Comparison of ENCODE assay signal across 9 mouse cellular contexts in genomic region chr1:119494024-119494711, GRCm38 (mm10). TPM values are rescaled to one million over a fixed set of nuclear protein-coding genes. Genes with fewer than 3 reads are reported as not detected.
DNase-seq lines count a peak whose midpoint lies in the region; ATAC-seq and TF ChIP-seq lines count a peak whose summit lies in the region.
"Had no signal": no experiment of that assay in that cellular context is flagged by ENCODE, and none has a peak within 500 bp of the region (broad histone marks: within the 10 kb centered on the region; RNA-seq: fewer than 3 reads in every experiment).

No protein-coding gene starts in this region.

- H3K27me3 ChIP-seq in kidney, adult 2 months (replicated peaks; ENCODE audit: control insufficient read depth, insufficient read depth, low read length) = no peaks in the 10 kb centered on the region
- no peaks in the 10 kb centered on the region for H3K27me3 ChIP-seq in midbrain, postnatal 0 days (ENCODE audit: insufficient read depth, low read length)
- no peaks in the 10 kb centered on the region for H3K27me3 ChIP-seq in midbrain, embryonic 10.5 days (ENCODE audit: low read depth, poor library complexity, severe bottlenecking)
- H3K27me3 ChIP-seq in stomach, postnatal 0 days (ENCODE audit: control insufficient read depth, insufficient read depth, low read length) = no peaks in the 10 kb centered on the region
- H3K27me3 ChIP-seq: limb, embryonic 12.5 days had no signal

- intact Hi-C loops in left cerebral cortex, postnatal 25 days (cut with DNase I) = no loop called here

- no peak overlapping the region for H3K9ac ChIP-seq in midbrain, postnatal 0 days (replicated peaks; ENCODE audit: low read length, poor library complexity, severe bottlenecking)
- no peak overlapping the region for H3K9ac ChIP-seq in stomach, postnatal 0 days (ENCODE audit: low read length)
- H3K9ac ChIP-seq: limb, embryonic 12.5 days had no signal

- TF ChIP-seq EP300 in stomach, postnatal 0 days (optimal IDR thresholded peaks at IDR 0.05) = no peak

- no peak for ATAC-seq in midbrain, postnatal 0 days (ENCODE audit: low FRiP score)
- no peak for ATAC-seq in stomach, postnatal 0 days (ENCODE audit: low FRiP score, low TSS enrichment)

- WGBS in kidney, adult 2 months = 54% methylated on average over 2 of the region's 2 CpGs
- WGBS in midbrain, postnatal 0 days = 71% methylated on average over 2 of the region's 2 CpGs
- 95% methylated on average over 2 of the region's 2 CpGs for WGBS in midbrain, embryonic 10.5 days
- WGBS in stomach, postnatal 0 days = 67% methylated on average over 2 of the region's 2 CpGs

- H3K9me3 ChIP-seq in midbrain, postnatal 0 days (ENCODE audit: low read length) = no peaks in the 10 kb centered on the region
- H3K9me3 ChIP-seq in midbrain, embryonic 10.5 days (replicated peaks) = no peaks in the 10 kb centered on the region
- H3K9me3 ChIP-seq in stomach, postnatal 0 days (ENCODE audit: control insufficient read depth, low read length) = no peaks in the 10 kb centered on the region
- H3K9me3 ChIP-seq: limb, embryonic 12.5 days had no signal

- TF ChIP-seq CTCF in kidney, adult 2 months (conservative IDR thresholded peaks at IDR 0.05; ENCODE audit: insufficient read depth, insufficient read length, low read depth, low read length) = 0 out of 2 replicates have a peak, but pooled peaks have one; percentile 28
- peak; percentile 38 for TF ChIP-seq CTCF in midbrain, postnatal 0 days (IDR thresholded peaks at IDR 0.05)
- peak; percentile 53 for TF ChIP-seq CTCF in stomach, postnatal 0 days (IDR thresholded peaks at IDR 0.05; ENCODE audit: low read depth)

- no peak for TF ChIP-seq POLR2A in kidney, adult 2 months (IDR thresholded peaks at IDR 0.05; ENCODE audit: low read depth, low read length)

- DNase-seq in kidney, adult 2 months = no peak
- DNase-seq in kidney, adult 9 months = no peak
- DNase-seq in midbrain, postnatal 0 days (ENCODE audit: low spot score) = no peak
- DNase-seq in midbrain, embryonic 10.5 days (ENCODE audit: low spot score) = no peak
- DNase-seq in cerebellum, postnatal 25 days = peak; percentile 23 to 48
- no peak for DNase-seq in stomach, postnatal 0 days (ENCODE audit: low spot score)
- DNase-seq in left cerebral cortex, postnatal 25 days (ENCODE audit: low spot score in 2 of 2) = no peak
- DNase-seq: right cerebral cortex, adult 18-20 months had no signal

- no peak overlapping the region for H3K27ac ChIP-seq in kidney, adult 2 months (ENCODE audit: insufficient read depth, low read depth, low read length)
- no peak overlapping the region for H3K27ac ChIP-seq in midbrain, postnatal 0 days (ENCODE audit: low read depth, low read length)
- no peak overlapping the region for H3K27ac ChIP-seq in midbrain, embryonic 10.5 days (replicated peaks)
- H3K27ac ChIP-seq in stomach, postnatal 0 days (replicated peaks) = no peak overlapping the region
- H3K27ac ChIP-seq: limb, embryonic 12.5 days had no signal

- H3K4me2 ChIP-seq in midbrain, postnatal 0 days (ENCODE audit: low read depth, low read length, poor library complexity, severe bottlenecking) = no peak overlapping the region
- H3K4me2 ChIP-seq in stomach, postnatal 0 days (replicated peaks; ENCODE audit: low read depth) = no peak overlapping the region
- H3K4me2 ChIP-seq: limb, embryonic 12.5 days had no signal

- H3K4me3 ChIP-seq in kidney, adult 2 months (ENCODE audit: insufficient read depth, low read depth, low read length) = no peak overlapping the region
- no peak overlapping the region for H3K4me3 ChIP-seq in midbrain, postnatal 0 days (ENCODE audit: low read depth, low read length)
- no peak overlapping the region for H3K4me3 ChIP-seq in midbrain, embryonic 10.5 days
- no peak overlapping the region for H3K4me3 ChIP-seq in stomach, postnatal 0 days (ENCODE audit: low read depth, low read length)
- H3K4me3 ChIP-seq: limb, embryonic 12.5 days had no signal

- peaks cover 43% of the 10 kb centered on the region for H3K4me1 ChIP-seq in kidney, adult 2 months (ENCODE audit: control insufficient read depth, insufficient read depth, low read length)
- H3K4me1 ChIP-seq in midbrain, postnatal 0 days (ENCODE audit: insufficient read depth, low read length) = no peaks in the 10 kb centered on the region
- H3K4me1 ChIP-seq in midbrain, embryonic 10.5 days = peaks cover 4% of the 10 kb centered on the region
- H3K4me1 ChIP-seq in stomach, postnatal 0 days (replicated peaks; ENCODE audit: control insufficient read depth, insufficient read depth) = peaks cover 8% of the 10 kb centered on the region; the same call in 1 of the 2 replicates

- H3K36me3 ChIP-seq in kidney, adult 2 months (ENCODE audit: control insufficient read depth, insufficient read depth, low read length) = no peaks in the 10 kb centered on the region
- no peaks in the 10 kb centered on the region for H3K36me3 ChIP-seq in midbrain, postnatal 0 days (ENCODE audit: insufficient read depth, low read length)
- no peaks in the 10 kb centered on the region for H3K36me3 ChIP-seq in midbrain, embryonic 10.5 days
- H3K36me3 ChIP-seq in stomach, postnatal 0 days (ENCODE audit: control insufficient read depth, insufficient read depth, low read length) = no peaks in the 10 kb centered on the region; the same call in 1 of the 2 replicates
- H3K36me3 ChIP-seq: limb, embryonic 12.5 days had no signal

RNA-seq across cellular contexts. Expression of gene Ralb, which starts 10.4 kb away (rescaled TPM):
- 49.8 and 54.6 TPM in 2 replicates for polyA plus RNA-seq in kidney, adult 2 months (2012; rRNA removed)
- total RNA-seq in midbrain, postnatal 0 days (2014; rRNA removed) = 38.1 and 41.9 TPM in 2 replicates
- 63.2 and 65.1 TPM in 2 replicates for polyA plus RNA-seq in midbrain, postnatal 0 days (2015; fragmentation: Nextera tagmentation; extraction: Ambion mirVana)
- polyA plus RNA-seq in midbrain, embryonic 10.5 days (2016; fragmentation: Nextera tagmentation; extraction: Ambion mirVana) = 89.2 and 93.2 TPM in 2 replicates
- polyA plus RNA-seq in stomach, postnatal 0 days (2015; fragmentation: Nextera tagmentation; extraction: Ambion mirVana) = 102 TPM in 2 replicates
- 10 to 100 TPM; 22.7 to 24.0 TPM for total RNA-seq in left cerebral cortex, postnatal 25 days (2021)

RNA-seq across cellular contexts. Expression of gene Tmem185b, which starts 31.8 kb away (rescaled TPM):
- polyA plus RNA-seq in kidney, adult 2 months (2012; rRNA removed) = 27.1 and 37.2 TPM in 2 replicates
- 20.9 and 22.7 TPM in 2 replicates for total RNA-seq in midbrain, postnatal 0 days (2014; rRNA removed)
- 12.6 and 13.8 TPM in 2 replicates for polyA plus RNA-seq in midbrain, postnatal 0 days (2015; fragmentation: Nextera tagmentation; extraction: Ambion mirVana)
- 21.7 and 24.1 TPM in 2 replicates for polyA plus RNA-seq in midbrain, embryonic 10.5 days (2016; fragmentation: Nextera tagmentation; extraction: Ambion mirVana)
- 12.6 and 13.2 TPM in 2 replicates for polyA plus RNA-seq in stomach, postnatal 0 days (2015; fragmentation: Nextera tagmentation; extraction: Ambion mirVana)
- 10 to 100 TPM; 13.9 to 18.5 TPM for total RNA-seq in left cerebral cortex, postnatal 25 days (2021)

Comparison
In these comparisons a context has a peak if more than half of its experiments do, and no peak if none do; other contexts are left out.
1. DNase-seq: peak in cerebellum, postnatal 25 days (2 of 2); none in kidney, adult 2 months (single experiment), kidney, adult 9 months (single experiment), midbrain, postnatal 0 days (single experiment), midbrain, embryonic 10.5 days (single experiment), stomach, postnatal 0 days (single experiment) and left cerebral cortex, postnatal 25 days (0 of 2).
2. Peak in every context shown above with its lines, with median percentiles within 50 percentile points of each other: CTCF ChIP-seq.